Mouse (Mus musculus) yolk sac, embryonic 10.5 days (tissue): ENCODE measurements around the gene Pola1.

Experiments
- DNase-seq: peaks from one replicate; pipeline ENCODE4 v3.0.0-alpha.2; 2017; ENCODE audit warnings: low spot score

The Pola1 gene

DNA sequence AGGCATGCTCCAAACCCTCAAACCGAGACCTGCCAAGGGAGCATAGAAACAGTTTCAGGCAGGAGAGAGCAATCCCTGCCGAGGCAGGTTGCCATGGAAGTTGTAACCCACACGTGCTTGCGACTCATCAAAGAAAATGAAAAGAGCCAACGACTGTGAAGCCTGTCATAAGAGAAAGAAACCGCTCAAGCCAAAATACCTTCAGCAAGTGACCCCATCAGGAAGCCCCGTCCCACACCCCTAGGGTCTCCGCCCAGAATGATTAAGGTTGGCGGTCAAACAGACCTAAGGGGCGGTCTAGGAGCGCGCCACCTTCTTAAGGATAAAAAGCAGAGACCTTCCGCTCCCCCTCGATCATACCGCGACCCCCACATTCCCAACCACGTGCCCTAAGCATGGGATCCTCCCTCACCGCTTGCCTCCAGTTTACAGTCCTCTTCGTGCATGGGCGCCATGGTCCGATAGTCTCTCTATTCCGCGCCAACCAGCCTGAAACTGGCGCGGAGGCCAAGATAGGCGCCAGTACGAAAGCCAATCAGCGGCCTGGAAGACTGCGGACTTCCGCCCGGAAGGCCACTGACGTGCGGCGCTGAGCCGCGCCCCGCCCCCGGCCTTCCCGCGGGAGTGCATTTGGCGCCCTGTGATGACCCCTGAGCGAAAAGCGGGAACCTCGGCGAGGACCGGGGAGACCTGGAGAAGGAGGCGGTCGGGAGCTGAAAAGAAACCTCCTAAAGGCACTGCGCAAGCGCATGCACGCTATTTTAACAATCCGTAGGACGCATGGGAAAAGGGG is at the start of gene Pola1:
Gene Pola1, minus strand, starts transcription at position 499 of the 793 bp plus-strand sequence.
- DNase-seq, result peak; percentile 81

GRCm38 (mm10) chrX:93676228-93676627 is 44.3 kb upstream of the Pola1 start:
- no peak for DNase-seq

DNA sequence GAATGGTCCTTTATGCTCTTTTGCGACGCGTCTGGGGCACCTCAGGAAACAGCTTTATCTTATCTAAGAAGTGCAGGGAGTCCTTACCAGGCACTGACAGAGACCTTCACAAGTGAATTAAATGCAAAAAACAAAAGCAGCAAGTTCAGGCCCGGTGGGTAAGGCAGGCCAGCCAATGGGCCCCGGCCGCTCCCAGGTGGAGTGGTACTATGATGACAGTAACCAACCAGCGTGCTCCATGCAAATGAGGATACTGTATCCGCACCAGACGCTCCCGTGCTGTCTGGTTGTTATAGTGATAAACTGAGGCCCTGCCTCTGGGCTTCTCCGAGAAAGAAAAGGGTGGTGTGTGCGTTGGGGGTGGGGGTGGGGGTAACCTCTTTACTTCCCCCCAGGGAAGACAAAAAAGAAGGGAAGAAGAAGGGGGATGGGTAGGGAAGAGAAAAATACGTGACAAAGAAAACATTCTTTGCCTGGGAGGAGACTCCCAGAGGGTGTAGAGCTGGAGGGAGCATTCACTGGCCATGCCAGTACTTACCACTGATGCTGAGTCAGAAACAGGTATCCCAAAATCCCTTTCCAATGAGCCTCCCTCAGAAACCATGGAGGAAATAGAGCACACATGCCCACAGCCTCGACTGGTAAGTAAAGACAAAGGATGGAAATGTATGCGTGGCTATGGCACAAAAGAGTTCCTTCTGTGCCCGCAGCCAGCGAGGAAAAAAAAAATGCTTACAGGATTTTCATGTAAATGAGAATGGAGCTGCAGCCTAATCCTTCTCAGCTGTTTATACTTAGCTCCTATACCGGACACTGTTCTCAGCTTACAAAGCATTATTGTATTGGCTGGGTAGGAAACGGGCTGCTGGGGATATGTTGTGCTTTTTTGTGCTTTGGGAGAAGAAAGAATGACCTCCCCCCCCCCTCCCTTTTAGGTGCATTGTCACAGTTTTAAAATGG is 43.2 kb upstream of the Pola1 start:
- peak; percentile 45 for DNase-seq

- no peak for DNase-seq
Measured at GRCm38 (mm10) chrX:93674432-93674831, 42.5 kb upstream of the Pola1 start.

DNA sequence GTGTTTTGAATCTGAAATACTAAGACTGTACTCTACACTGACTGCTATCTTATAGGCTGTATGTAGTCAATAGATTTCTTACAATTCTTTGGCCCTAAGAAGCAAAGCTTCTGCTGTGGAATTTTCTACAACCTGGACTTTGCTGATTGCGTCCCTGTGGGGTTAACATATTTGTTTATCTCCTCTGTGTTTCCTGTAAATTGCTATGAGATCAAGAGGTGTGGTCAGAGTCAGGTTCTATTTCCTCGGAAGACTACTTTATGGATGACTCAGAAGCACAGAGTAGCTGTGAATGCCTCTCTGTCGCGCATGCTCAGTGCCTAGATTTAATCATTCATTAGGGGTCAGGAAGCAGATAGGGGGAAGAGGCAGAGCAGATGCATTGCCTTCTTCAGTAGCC is 32.8 kb upstream of the Pola1 start:
- no peak for DNase-seq

DNA sequence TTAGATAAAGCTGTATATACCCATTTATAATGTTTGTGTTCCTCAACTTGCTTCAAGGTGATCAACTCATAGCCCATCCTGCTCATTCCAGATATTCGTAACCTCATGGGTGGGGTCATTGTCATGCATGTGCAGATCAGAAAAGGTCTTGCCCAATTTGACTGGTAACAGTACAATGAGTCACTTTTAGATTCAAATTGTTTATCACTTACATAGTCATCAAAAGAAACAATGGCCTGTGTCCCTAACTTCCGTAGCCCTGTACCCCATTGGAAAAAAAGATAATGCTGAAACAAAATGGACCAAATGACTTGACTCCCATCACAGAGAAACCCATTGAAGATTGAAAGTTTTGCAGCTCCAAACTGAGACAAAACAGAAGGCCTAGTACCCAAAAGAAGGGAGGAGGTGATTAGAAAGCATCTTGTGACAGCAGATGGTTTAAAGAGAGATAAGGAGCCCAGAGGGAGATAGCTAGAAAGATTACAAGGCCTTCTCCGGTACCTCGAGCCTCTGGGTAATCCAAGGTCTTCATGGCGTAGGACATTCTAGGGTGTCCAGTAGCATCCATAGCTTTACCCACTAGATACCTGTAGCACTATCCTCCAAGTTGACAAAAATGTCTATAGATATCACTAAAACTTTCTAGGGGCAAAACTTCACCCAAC is 32.1 kb upstream of the Pola1 start:
- no peak for DNase-seq

- DNase-seq, result no peak
Measured at GRCm38 (mm10) chrX:93655153-93655552, 23.2 kb upstream of the Pola1 start.

GRCm38 (mm10) chrX:93654218-93655002 is 22.5 kb upstream of the Pola1 start, which contains the start of gene Pcyt1b:
Gene Pcyt1b (plus strand): TSS chrX:93654863.
- DNase-seq, result no peak

GRCm38 (mm10) chrX:93650738-93651137 is 18.8 kb upstream of the Pola1 start:
- no peak for DNase-seq

DNA sequence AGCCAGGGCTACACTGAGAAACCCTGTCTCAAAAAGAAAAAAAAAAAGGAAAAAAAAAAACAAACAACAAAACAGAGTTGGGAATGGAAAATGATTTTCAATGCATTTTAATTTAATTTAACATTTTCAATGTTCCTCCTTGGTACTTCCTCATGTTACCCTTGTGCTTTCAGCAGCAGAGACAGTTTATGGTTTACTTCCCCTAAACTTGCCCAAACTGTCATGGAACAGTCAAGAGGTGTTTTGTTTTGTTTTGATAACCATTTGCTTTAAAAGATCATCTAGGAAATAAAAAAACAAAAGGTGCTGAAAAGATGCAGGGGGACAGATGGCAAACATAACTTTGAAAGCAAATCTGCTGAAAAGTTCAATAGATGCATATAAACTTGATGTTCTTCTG is 12.1 kb upstream of the Pola1 start:
- no peak for DNase-seq

GRCm38 (mm10) chrX:93643600-93643999 is 11.6 kb upstream of the Pola1 start:
- no peak for DNase-seq

- DNase-seq, result no peak
Measured at GRCm38 (mm10) chrX:93634861-93635375, 3.0 kb upstream of the Pola1 start.

GRCm38 (mm10) chrX:93630256-93630655 is 1.7 kb downstream of the Pola1 start:
- no peak for DNase-seq

DNA sequence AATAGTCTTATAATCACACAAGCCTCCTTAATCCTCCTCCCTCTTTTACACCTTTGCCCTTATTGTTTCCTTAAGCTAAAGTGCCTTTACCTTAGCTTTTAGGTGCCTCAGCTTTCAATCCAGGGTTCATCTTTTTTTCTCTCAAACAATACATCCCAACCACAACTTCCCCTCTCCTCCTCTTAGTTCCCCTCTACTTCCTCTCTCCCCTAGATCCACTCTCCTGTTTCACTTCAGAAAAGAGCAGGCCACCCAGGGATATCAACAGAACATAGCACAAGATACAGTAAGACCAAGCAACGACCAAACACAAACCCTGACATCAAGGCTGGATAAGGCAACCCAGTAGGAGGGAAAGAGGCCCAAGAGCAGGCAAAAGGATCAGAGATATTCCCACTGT is 29.7 kb downstream of the Pola1 start:
- DNase-seq, result no peak

DNA sequence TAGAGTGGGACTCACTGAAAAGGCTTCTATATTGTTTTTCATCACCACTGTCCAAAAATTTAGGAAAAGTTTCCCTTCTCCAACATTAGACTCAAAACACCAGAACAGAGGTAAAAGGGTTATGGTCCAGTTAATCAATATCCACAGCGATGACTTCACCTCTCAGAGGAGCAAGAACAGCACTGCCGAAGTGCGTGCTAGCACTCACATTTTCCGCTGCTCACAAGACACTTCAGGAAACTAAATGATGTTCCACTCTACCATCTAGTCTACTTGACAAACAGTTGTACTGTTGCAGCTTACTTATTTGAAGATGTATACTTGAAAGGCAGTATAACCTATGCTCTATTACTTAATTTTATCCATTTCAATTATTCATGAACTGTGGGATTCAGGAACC is 37.7 kb downstream of the Pola1 start:
- DNase-seq, result no peak

- no peak for DNase-seq
Measured at GRCm38 (mm10) chrX:93580931-93581330, 51.0 kb downstream of the Pola1 start.

DNA sequence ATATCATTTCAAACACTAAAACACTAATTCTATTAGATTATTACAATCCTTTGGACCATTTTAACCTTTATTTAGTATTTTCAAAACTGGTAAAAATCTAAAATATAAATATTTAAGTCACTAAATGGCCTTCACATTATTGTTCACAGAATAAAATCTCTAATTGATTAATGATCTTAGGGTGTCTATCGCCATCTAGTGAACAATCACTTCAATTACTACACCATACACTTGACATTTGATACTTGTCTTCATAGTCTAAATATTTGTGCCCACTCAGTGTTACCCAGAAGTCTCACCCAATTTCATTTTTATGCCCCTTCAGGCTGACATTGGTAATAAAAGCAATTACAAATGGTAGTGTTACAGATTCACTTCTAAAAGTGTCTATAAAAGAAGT is 74.8 kb downstream of the Pola1 start:
- no peak for DNase-seq

- DNase-seq, result no peak
Measured at GRCm38 (mm10) chrX:93539779-93540178, 92.2 kb downstream of the Pola1 start.

DNA sequence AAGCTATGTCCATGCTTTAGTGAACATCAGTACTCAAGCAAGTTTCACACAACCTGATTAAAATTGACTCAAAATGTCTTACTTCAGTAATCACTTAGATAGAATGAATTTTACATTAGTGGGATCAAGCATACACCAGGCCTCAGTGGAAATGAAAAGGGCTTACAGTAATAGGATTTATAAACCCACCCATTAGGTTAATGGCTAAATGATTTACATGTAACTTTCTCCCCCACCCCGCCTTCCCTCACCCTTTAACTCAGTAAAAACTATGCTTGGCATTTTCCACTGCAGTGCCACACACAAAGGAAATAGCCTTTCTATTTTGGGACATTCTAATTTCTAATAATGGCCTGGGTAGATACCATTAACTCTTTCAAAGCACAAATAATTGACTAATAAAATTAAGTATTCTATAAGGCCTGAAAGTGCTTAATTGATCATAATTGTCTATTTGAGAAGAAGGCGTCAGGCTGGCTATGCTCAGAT is 129.0 kb downstream of the Pola1 start:
- DNase-seq, result no peak

GRCm38 (mm10) chrX:93497597-93497996 is 134.4 kb downstream of the Pola1 start:
- no peak for DNase-seq

- no peak for DNase-seq
Measured at GRCm38 (mm10) chrX:93465711-93466110, 166.2 kb downstream of the Pola1 start.
